10 mouse cellular contexts compared by ENCODE assay signal in the genomic region with DNA sequence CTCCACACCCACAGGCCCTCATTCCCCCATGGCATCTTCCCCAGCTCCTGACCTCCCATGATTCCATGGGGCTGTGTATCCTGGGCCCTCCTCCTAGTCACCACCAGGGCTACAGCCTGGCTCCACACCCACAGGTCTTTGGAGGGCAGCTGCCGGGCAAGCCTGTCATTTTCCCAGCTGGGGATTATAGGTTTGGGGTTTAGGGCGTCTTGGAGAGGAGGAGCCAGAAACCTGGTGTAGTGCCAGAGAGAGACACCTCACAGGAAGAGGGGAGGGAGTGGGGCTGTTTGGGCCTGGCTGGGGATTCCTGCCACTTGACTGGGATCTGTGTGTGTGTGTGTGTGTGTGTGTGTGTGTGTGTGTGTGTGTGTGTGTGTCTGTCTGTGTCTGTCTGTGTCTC.
A peak's percentile ranks its signal among the peaks of the same experiment; 100 is the strongest.
DNase-seq lines count a peak whose midpoint lies in the region; ATAC-seq and TF ChIP-seq lines count a peak whose summit lies in the region.
"Had no signal": no experiment of that assay in that cellular context is flagged by ENCODE, and none has a peak within 500 bp of the region (broad histone marks: within the 10 kb centered on the region; RNA-seq: fewer than 3 reads in every experiment).

No protein-coding gene starts in this region.

- peaks cover 17% of the 10 kb centered on the region for H3K79me2 ChIP-seq in myocyte (ENCODE audit: control insufficient read depth, insufficient read depth)

- 0 out of 2 replicates have a peak, but pooled peaks have one; percentile 16 for ATAC-seq in lung, postnatal 0 days
- peak; percentile 54 for ATAC-seq in activated CD4-positive, CD25-positive, alpha-beta regulatory T cell, adult 4 months
- no peak for ATAC-seq in hindbrain, embryonic 16.5 days

- H3K4me2 ChIP-seq in lung, postnatal 0 days (replicated peaks; ENCODE audit: low read depth, low read length), result no peak overlapping the region
- H3K4me2 ChIP-seq in hindbrain, embryonic 16.5 days (ENCODE audit: low read length), result no peak overlapping the region
- peak overlapping the region; percentile 35 for H3K4me2 ChIP-seq in myocyte (ENCODE audit: low read depth)

- H3K9ac ChIP-seq in lung, postnatal 0 days (replicated peaks; ENCODE audit: low read depth), result no peak overlapping the region
- no peak overlapping the region; the same call in 1 of the 2 replicates for H3K9ac ChIP-seq in hindbrain, embryonic 16.5 days (ENCODE audit: low read depth, low read length)

- TF ChIP-seq EP300 in lung, postnatal 0 days (IDR thresholded peaks at IDR 0.05), result no peak

- no peak for TF ChIP-seq POLR2A in myocyte (IDR thresholded peaks at IDR 0.05; ENCODE audit: insufficient read length, low read depth)

- peaks cover 13% of the 10 kb centered on the region for H3K4me1 ChIP-seq in lung, postnatal 0 days (ENCODE audit: insufficient read depth, low read depth, low read length)
- peaks cover 80% of the 10 kb centered on the region for H3K4me1 ChIP-seq in hindbrain, embryonic 16.5 days (ENCODE audit: control insufficient read depth, insufficient read depth, low read depth, low read length)

- DNase-seq in lung, postnatal 0 days (ENCODE audit: low spot score), result no peak
- DNase-seq in lung, postnatal 36 days, result no peak
- no peak for DNase-seq in layer of hippocampus, adult 9-10 months (ENCODE audit: low spot score)
- DNase-seq in testis, postnatal 10 days (ENCODE audit: low spot score), result no peak
- no peak for DNase-seq in adrenal gland, postnatal 25 days
- DNase-seq: gastrocnemius, postnatal 36 days; kidney, adult 2 months had no signal

- TF ChIP-seq CTCF in lung, postnatal 0 days (IDR thresholded peaks at IDR 0.05), result 0 out of 2 replicates have a peak, but pooled peaks have one; percentile 21

- H3K9me3 ChIP-seq in lung, postnatal 0 days (ENCODE audit: low read length), result no peaks in the 10 kb centered on the region
- H3K9me3 ChIP-seq in hindbrain, embryonic 16.5 days (ENCODE audit: control insufficient read depth, low read length), result no peaks in the 10 kb centered on the region

- no peak overlapping the region for H3K27ac ChIP-seq in lung, postnatal 0 days (ENCODE audit: low read length)
- H3K27ac ChIP-seq in hindbrain, embryonic 16.5 days (ENCODE audit: low read depth, low read length), result 0 out of 2 replicates have a peak overlapping the region, but pooled peaks have one; percentile 29

- 29% methylated on average over 2 of the region's 2 CpGs for WGBS in lung, postnatal 0 days
- 33% methylated on average over 2 of the region's 2 CpGs for WGBS in hindbrain, embryonic 16.5 days

- H3ac ChIP-seq in myocyte (ENCODE audit: control insufficient read depth, insufficient read length), result no peak overlapping the region

- H3K27me3 ChIP-seq in lung, postnatal 0 days (replicated peaks; ENCODE audit: insufficient read depth, low read length), result no peaks in the 10 kb centered on the region
- no peaks in the 10 kb centered on the region for H3K27me3 ChIP-seq in hindbrain, embryonic 16.5 days (replicated peaks; ENCODE audit: control insufficient read depth, insufficient read depth, low read length)
- H3K27me3 ChIP-seq in myocyte (ENCODE audit: control insufficient read depth, insufficient read depth, insufficient read length), result no peaks in the 10 kb centered on the region

- no peak overlapping the region for H3K4me3 ChIP-seq in lung, postnatal 0 days (ENCODE audit: low read depth, low read length)
- no peak overlapping the region for H3K4me3 ChIP-seq in hindbrain, embryonic 16.5 days (ENCODE audit: low read length)
- H3K4me3 ChIP-seq in myocyte, result no peak overlapping the region

- H3K36me3 ChIP-seq in lung, postnatal 0 days (ENCODE audit: insufficient read depth, low read length), result no peaks in the 10 kb centered on the region
- no peaks in the 10 kb centered on the region for H3K36me3 ChIP-seq in hindbrain, embryonic 16.5 days (ENCODE audit: control insufficient read depth, insufficient read depth, low read length)
- H3K36me3 ChIP-seq in myocyte (ENCODE audit: control insufficient read depth, insufficient read depth), result peaks cover 6% of the 10 kb centered on the region

TF ChIP-seq in myocyte, 11 proteins besides CTCF, POLR2A, EP300 and RAD21:
- TF ChIP-seq E2F4 (IDR thresholded peaks at IDR 0.05; ENCODE audit: insufficient read depth), result no peak
- peak; percentile 30 for TF ChIP-seq TCF12 (IDR thresholded peaks at IDR 0.05; ENCODE audit: insufficient read depth, poor library complexity, severe bottlenecking)
- peak in 2 of 3 experiments; percentile 2 to 66 for TF ChIP-seq MYOG (IDR thresholded peaks at IDR 0.05; ENCODE audit: control insufficient read depth in 1 of 3, insufficient read depth in 1 of 3, insufficient read length in 2 of 3, low read depth in 2 of 3)
- peak in 2 of 3 experiments; percentile 2 to 68 for TF ChIP-seq MYOD1 (IDR thresholded peaks at IDR 0.05; ENCODE audit: control insufficient read depth in 1 of 3, insufficient read length in 2 of 3, low read depth in 2 of 3)
- no peak for TF ChIP-seq SRF (IDR thresholded peaks at IDR 0.05; ENCODE audit: control insufficient read depth, insufficient read length, low read depth)
- no peak for TF ChIP-seq REST (IDR thresholded peaks at IDR 0.05; ENCODE audit: insufficient read depth, insufficient read length)
